Mouse (Mus musculus) forebrain, embryonic 15.5 days (tissue): ENCODE results near the gene Msto1. TPM values are rescaled to one million over a fixed set of nuclear protein-coding genes. Genes with fewer than 3 reads are reported as not detected.
"Not testable (repeated sequence)": the region's sequence is repeated elsewhere in the genome, so short reads cannot be mapped to it uniquely, and the experiment has no call there.

Experiments used
- ATAC-seq: fragments of 200-750 bp; cut with Nextera tagmentation; replicated peaks from 2 replicates; pipeline ENCODE4 v1.8.0; 2017; ENCODE audit warnings: mild to moderate bottlenecking, moderate TSS enrichment, moderate library complexity
- H3K27ac ChIP-seq: fragments of 300-500 bp; sonication (generic); replicated peaks from 2 replicates; pipeline ENCODE4 v1.5.1; 2015; ENCODE audit warnings: mild to moderate bottlenecking, inconsistent platforms
- H3K27me3 ChIP-seq: fragments of 300-500 bp; sonication (generic); 2 replicates; pipeline ENCODE4 v1.6.1; 2015; ENCODE audit warnings: inconsistent platforms
- H3K36me3 ChIP-seq: fragments of 300-500 bp; sonication (generic); 2 replicates; pipeline ENCODE4 v1.6.1; 2015; ENCODE audit warnings: mild to moderate bottlenecking, inconsistent platforms
- H3K4me1 ChIP-seq: fragments of 300-500 bp; sonication (generic); 2 replicates; pipeline ENCODE4 v1.6.1; 2015; ENCODE audit warnings: inconsistent platforms
- H3K4me2 ChIP-seq: fragments of 300-500 bp; sonication (generic); replicated peaks from 2 replicates; pipeline ENCODE4 v1.6.1; 2015; ENCODE audit warnings: mild to moderate bottlenecking, inconsistent platforms
- H3K4me3 ChIP-seq: fragments of 300-500 bp; sonication (generic); 2 replicates; pipeline ENCODE4 v1.5.1; 2015; ENCODE audit warnings: mild to moderate bottlenecking, inconsistent platforms
- H3K9ac ChIP-seq: fragments of 300-500 bp; sonication (generic); replicated peaks from 2 replicates; pipeline ENCODE4 v1.6.1; 2015; ENCODE audit warnings: mild to moderate bottlenecking, inconsistent platforms
- H3K9me3 ChIP-seq: fragments of 300-500 bp; sonication (generic); 2 replicates; pipeline ENCODE4 v1.6.1; 2016; ENCODE audit warnings: inconsistent platforms
- WGBS: fragments of 180-500 bp; shearing (Covaris S2); methylation state at CpG from one replicate; pipeline ENCODE4 v1.1.7; 2015; ENCODE audit warnings: mixed read lengths; 5-methylcytosine and 5-hydroxymethylcytosine counted together
- polyA plus RNA-seq: library from polyadenylated mRNA; unstranded; fragments of >200 nt; fragmentation: Nextera tagmentation; extraction: Ambion mirVana; gene quantifications from 2 replicates; pipeline ENCODE4 v1.2.1, GENCODE M21; 2015

Gene Msto1
- polyA plus RNA-seq, result 42.2 and 45.2 TPM in 2 replicates

DNA sequence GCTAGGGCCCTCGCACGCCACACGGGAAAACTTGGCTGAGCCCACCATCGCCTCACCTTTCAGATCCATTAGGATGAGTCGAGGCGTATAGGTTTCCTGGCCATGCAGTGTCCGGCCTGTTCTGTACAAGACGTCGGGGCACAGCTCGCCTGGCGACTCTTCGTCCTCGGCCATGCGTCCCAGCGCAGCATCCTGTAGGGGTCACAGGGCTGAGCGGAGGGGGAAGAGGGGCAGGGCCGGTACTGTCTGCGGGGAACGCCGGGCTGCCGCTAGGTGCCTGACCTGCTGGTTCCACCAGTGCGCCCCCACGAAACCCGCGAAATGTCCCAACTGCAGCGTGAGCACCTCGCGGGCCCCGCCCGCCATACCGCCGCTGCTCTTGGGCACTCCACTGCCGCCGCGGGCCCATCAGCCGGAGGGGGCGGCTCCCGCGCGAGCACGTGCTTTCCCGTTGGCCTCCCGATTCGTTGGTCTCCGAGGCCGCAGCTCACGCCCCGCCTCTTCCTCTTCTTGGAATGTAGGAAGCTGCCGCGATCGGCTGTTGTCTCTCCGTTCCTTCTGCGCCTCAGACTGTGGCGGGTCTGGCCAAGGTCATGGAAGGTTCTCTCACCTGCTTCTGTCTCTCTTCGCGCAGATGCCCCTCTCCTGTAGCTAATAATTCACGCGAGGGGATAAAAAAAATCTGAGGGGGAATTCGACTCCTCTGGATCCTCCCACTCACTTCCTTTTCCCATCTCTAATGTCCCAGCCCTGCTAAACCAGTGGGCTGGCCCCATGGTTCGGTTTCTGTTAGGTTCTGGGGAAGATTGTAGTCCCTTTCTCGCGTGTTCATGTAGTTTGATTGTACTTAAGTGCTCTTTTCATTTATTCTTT is at the start of gene Msto1:
Gene Msto1 (minus strand): TSS at position 489 of the 873 bp plus-strand sequence.
- Histone ChIP-seq H3K9me3 (no peaks in the 10 kb centered on the region), H3K4me2 (peak within 1 kb of the TSS; percentile 62), H3K4me1 (peaks cover 18% of the 10 kb centered on the region), H3K4me3 (peak within 1 kb of the TSS; percentile 66), H3K27me3 (no peaks in the 10 kb centered on the region), H3K36me3 (peaks cover 29% of the 10 kb centered on the region), H3K9ac (peak within 1 kb of the TSS; percentile 77), H3K27ac (peak within 1 kb of the TSS; percentile 94)
- 0% methylated on average over 62 of the region's 62 CpGs for WGBS
- ATAC-seq, result peak; percentile 99

DNA sequence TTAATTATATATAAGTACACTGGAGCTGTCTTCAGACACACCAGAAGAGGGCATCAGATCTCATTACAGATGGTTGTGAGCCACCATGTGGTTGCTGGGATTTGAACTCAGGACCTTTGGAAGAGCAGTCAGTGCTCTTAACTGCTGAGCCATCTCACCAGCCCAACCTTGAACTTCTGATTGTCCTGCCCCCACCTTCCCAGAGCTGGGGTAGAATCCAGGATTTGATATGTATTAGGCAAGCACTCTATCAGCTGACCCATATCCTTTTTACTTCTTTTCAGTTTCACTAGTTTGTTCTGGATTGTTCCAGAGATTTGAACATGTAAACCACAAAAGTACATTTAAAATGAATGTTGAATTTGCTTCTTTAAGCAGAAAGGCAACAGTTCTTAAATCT is 49.4 kb upstream of the Msto1 start:
- not testable (repeated sequence) for H3K4me2 ChIP-seq, ATAC-seq, H3K27ac ChIP-seq, H3K4me1 ChIP-seq, H3K9ac ChIP-seq, H3K9me3 ChIP-seq, H3K4me3 ChIP-seq, H3K27me3 ChIP-seq
- peaks cover 12% of the 10 kb centered on the region for H3K36me3 ChIP-seq

DNA sequence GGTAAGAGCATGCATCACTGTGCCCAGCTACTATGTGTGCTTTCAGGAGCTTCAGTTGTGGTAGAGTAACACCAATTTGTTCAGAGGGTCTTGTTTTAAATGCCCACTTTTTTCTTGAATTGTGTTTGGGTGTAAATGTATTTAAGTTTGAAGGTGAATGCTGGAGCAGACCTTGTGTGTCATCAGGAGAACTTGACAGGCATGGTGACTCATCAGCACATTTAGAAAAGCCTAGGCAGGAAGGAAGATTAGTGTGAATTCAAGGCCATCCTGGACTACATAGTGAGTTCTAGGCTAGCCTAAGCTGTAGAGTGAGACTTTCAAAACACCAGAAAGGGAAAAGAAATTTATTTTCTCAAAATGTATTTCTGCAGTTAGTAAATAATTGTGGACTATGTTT is 39.9 kb upstream of the Msto1 start:
- no peak overlapping the region for H3K9ac ChIP-seq
- no peak overlapping the region for H3K4me2 ChIP-seq
- ATAC-seq, result no peak
- H3K4me3 ChIP-seq, result no peak overlapping the region
- H3K36me3 ChIP-seq, result no peaks in the 10 kb centered on the region
- H3K4me1 ChIP-seq, result peaks cover 30% of the 10 kb centered on the region
- H3K27me3 ChIP-seq, result no peaks in the 10 kb centered on the region
- no peak overlapping the region for H3K27ac ChIP-seq
- no peaks in the 10 kb centered on the region for H3K9me3 ChIP-seq

GRCm38 (mm10) chr3:88953246-88953645 is 39.4 kb upstream of the Msto1 start:
- Histone ChIP-seq H3K4me3 (no peak overlapping the region), H3K27ac (no peak overlapping the region), H3K4me1 (peaks cover 35% of the 10 kb centered on the region), H3K27me3 (no peaks in the 10 kb centered on the region), H3K9ac (no peak overlapping the region), H3K9me3 (no peaks in the 10 kb centered on the region), H3K4me2 (no peak overlapping the region), H3K36me3 (no peaks in the 10 kb centered on the region)
- WGBS, result 85% methylated on average over 4 of the region's 4 CpGs
- ATAC-seq, result no peak

DNA sequence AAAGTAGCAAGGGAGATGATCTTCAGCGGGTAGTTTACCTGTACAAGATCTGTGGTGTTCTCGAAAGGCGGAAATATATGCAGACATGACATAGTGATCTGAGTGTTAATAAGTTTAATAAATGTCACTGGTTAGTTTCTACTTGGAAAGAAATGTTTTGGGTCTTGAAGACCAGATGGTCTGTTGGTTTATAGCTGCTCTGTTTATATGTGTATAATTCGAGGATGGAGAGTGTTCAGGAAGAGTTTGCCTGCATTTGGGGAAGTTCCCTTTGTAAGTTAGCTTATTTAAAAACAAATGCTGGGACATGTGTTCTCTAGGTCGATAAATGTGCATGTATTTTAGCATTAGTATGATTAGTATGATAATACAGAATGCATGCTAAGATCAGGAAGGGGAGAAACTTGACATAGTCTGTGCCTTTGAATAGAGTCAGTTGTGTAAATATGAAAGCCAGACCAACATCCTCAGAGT is 37.6 kb upstream of the Msto1 start:
- whole genome bisulfite sequencing, result 1% methylated on average over 5 of the region's 5 CpGs
- Histone ChIP-seq H3K4me1 (peaks cover 44% of the 10 kb centered on the region), H3K4me2 (peak overlapping the region; percentile 61), H3K9ac (peak overlapping the region; percentile 97), H3K36me3 (no peaks in the 10 kb centered on the region), H3K27me3 (no peaks in the 10 kb centered on the region), H3K4me3 (peak overlapping the region; percentile 98), H3K9me3 (no peaks in the 10 kb centered on the region), H3K27ac (peak overlapping the region; percentile 98)
- ATAC-seq, result no peak

- H3K9me3 ChIP-seq, result no peaks in the 10 kb centered on the region
- H3K4me2 ChIP-seq, result peak within 1 kb of the TSS; percentile 69
- H3K36me3 ChIP-seq, result no peaks in the 10 kb centered on the region
- peak within 1 kb of the TSS; percentile 97 for H3K9ac ChIP-seq
- H3K4me3 ChIP-seq, result peak within 1 kb of the TSS; percentile 98
- H3K4me1 ChIP-seq, result peaks cover 44% of the 10 kb centered on the region
- WGBS, result under 1% methylated on average over 55 of the region's 64 CpGs
- ATAC-seq, result peak; percentile 83
- peak within 1 kb of the TSS; percentile 98 for H3K27ac ChIP-seq
- H3K27me3 ChIP-seq, result no peaks in the 10 kb centered on the region
Measured at GRCm38 (mm10) chr3:88950576-88951326, 37.0 kb upstream of the Msto1 start, which contains the start of the genes Ash1l and Dap3. TSS of gene Ash1l (plus strand) at chr3:88950622. TSS of gene Dap3 (minus strand) at chr3:88951181.

- Histone ChIP-seq H3K27ac (peak overlapping the region; percentile 98), H3K36me3 (no peaks in the 10 kb centered on the region), H3K4me3 (peak overlapping the region; percentile 98), H3K27me3 (no peaks in the 10 kb centered on the region), H3K9me3 (no peaks in the 10 kb centered on the region), H3K4me2 (peak overlapping the region; percentile 69), H3K4me1 (peaks cover 44% of the 10 kb centered on the region), H3K9ac (peak overlapping the region; percentile 97)
- peak; percentile 92 for ATAC-seq
- under 1% methylated on average over 74 of the region's 92 CpGs for WGBS
Measured at GRCm38 (mm10) chr3:88949786-88950575, 36.2 kb upstream of the Msto1 start.

DNA sequence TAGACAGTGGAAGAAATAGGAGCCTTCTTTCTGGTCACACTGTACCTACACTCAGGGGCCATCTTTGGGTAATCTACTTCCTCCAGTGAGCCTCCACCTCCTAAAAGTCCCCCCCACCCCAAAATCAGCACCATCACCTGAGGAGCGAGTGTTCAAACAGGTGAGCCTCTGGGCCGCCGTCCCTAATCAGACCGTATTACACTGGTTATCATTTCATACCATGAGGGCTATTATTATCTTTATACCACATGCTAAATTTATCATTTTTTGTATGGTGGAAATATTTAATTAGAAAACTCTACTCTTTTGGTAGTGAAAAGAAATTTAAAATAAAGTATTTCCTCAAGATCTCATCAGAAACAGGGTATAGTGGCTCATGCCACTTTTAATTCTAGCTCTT is 30.3 kb upstream of the Msto1 start:
- WGBS, result 95% methylated on average over 4 of the region's 4 CpGs
- no peak overlapping the region for H3K4me2 ChIP-seq
- ATAC-seq, result no peak

GRCm38 (mm10) chr3:88942316-88942880 is 28.6 kb upstream of the Msto1 start:
- 95% methylated on average over 10 of the region's 10 CpGs for WGBS
- Histone ChIP-seq H3K9me3 (no peaks in the 10 kb centered on the region), H3K27ac (no peak overlapping the region), H3K4me2 (no peak overlapping the region), H3K4me3 (no peak overlapping the region), H3K4me1 (peaks cover under 1% of the 10 kb centered on the region; the same call in 1 of the 2 replicates), H3K36me3 (peaks cover 31% of the 10 kb centered on the region), H3K9ac (no peak overlapping the region), H3K27me3 (no peaks in the 10 kb centered on the region)
- no peak for ATAC-seq

More for the DNA sequence above, 30.3 kb upstream of the Msto1 start:
- no peaks in the 10 kb centered on the region for H3K9me3 ChIP-seq
- no peak overlapping the region for H3K9ac ChIP-seq
- H3K27me3 ChIP-seq, result no peaks in the 10 kb centered on the region
- no peak overlapping the region for H3K27ac ChIP-seq
- H3K4me3 ChIP-seq, result no peak overlapping the region
- peaks cover 23% of the 10 kb centered on the region for H3K36me3 ChIP-seq
- H3K4me1 ChIP-seq, result peaks cover 18% of the 10 kb centered on the region

DNA sequence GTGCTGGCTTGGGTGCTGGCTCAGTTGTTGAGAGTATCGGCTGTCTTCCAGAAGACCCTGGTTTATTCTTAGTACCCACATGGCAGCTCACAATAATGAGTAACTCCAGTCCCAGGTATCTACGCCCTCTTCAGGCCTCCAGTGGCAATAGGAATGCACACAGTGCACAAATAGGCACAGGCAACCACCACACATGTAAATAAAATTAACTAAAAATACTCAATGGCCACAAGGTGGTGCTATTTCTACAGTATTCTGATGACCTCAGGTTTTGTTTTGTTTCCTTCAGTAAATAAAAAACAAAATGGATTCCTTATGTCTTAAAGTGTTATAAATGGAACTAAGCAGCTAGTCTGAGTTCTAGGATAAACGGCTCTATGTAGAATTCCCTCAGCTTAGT is 25.9 kb upstream of the Msto1 start:
- H3K27me3 ChIP-seq, result no peaks in the 10 kb centered on the region
- no peak overlapping the region for H3K9ac ChIP-seq
- H3K4me3 ChIP-seq, result no peak overlapping the region
- peaks cover 48% of the 10 kb centered on the region for H3K36me3 ChIP-seq
- H3K27ac ChIP-seq, result no peak overlapping the region
- H3K9me3 ChIP-seq, result no peaks in the 10 kb centered on the region
- ATAC-seq, result peak; percentile 32; the same call in 1 of the 2 replicates
- H3K4me2 ChIP-seq, result no peak overlapping the region
- WGBS, result 71% methylated on average over 3 of the region's 3 CpGs
- H3K4me1 ChIP-seq, result no peaks in the 10 kb centered on the region

- no peak overlapping the region for H3K27ac ChIP-seq
- no peak overlapping the region for H3K4me3 ChIP-seq
- ATAC-seq, result no peak
- no peaks in the 10 kb centered on the region for H3K4me1 ChIP-seq
- WGBS, result 92% methylated on average over 10 of the region's 10 CpGs
- no peaks in the 10 kb centered on the region for H3K9me3 ChIP-seq
- no peak overlapping the region for H3K4me2 ChIP-seq
- no peaks in the 10 kb centered on the region for H3K27me3 ChIP-seq
- no peak overlapping the region for H3K9ac ChIP-seq
- peaks cover 55% of the 10 kb centered on the region for H3K36me3 ChIP-seq
Measured at GRCm38 (mm10) chr3:88939071-88939470, 25.3 kb upstream of the Msto1 start.
